Mouse (Mus musculus): ENCODE measurements around the gene Mob3b. TPM values are rescaled to one million over a fixed set of nuclear protein-coding genes. Genes with fewer than 3 reads are reported as not detected.
"Not testable (repeated sequence)": the region's sequence is repeated elsewhere in the genome, so short reads cannot be mapped to it uniquely, and the experiment has no call there.

The Mob3b gene
- polyA plus RNA-seq, 1 experiment from 2014 or later, result 2.7 TPM

- no peak overlapping the region for H3K4me3 ChIP-seq (ENCODE audit: low read depth, low read length)
- H3K27ac ChIP-seq (ENCODE audit: low read depth, low read length), result no peak overlapping the region
- WGBS (ENCODE audit: insufficient replicate concordance), result 74% methylated on average over 7 of the region's 7 CpGs
- no peaks in the 10 kb centered on the region for H3K9me3 ChIP-seq (replicated peaks; ENCODE audit: control insufficient read depth, low read length)
- H3K27me3 ChIP-seq (ENCODE audit: control insufficient read depth, insufficient read depth, low read length), result no peaks in the 10 kb centered on the region
- no peak overlapping the region for H3K9ac ChIP-seq (ENCODE audit: low read depth, low read length)
- H3K4me2 ChIP-seq, result no peak overlapping the region
- no peak for ATAC-seq (replicated peaks; ENCODE audit: insufficient number of reproducible peaks, low FRiP score, low TSS enrichment)
- no peaks in the 10 kb centered on the region for H3K36me3 ChIP-seq (ENCODE audit: control insufficient read depth, insufficient read depth, low read length)
- H3K4me1 ChIP-seq (ENCODE audit: control insufficient read depth, insufficient read depth, low read length), result no peaks in the 10 kb centered on the region
Observed at GRCm38 (mm10) chr4:34917400-34917799, 239.9 kb downstream of the Mob3b start.

GRCm38 (mm10) chr4:34912171-34912570 is 245.1 kb downstream of the Mob3b start:
- ATAC-seq (replicated peaks; ENCODE audit: insufficient number of reproducible peaks, low FRiP score, low TSS enrichment), result no peak
- H3K27ac ChIP-seq (ENCODE audit: low read depth, low read length), result no peak overlapping the region
- no peaks in the 10 kb centered on the region for H3K27me3 ChIP-seq (ENCODE audit: control insufficient read depth, insufficient read depth, low read length)
- no peak overlapping the region for H3K4me2 ChIP-seq
- H3K9me3 ChIP-seq (replicated peaks; ENCODE audit: control insufficient read depth, low read length), result no peaks in the 10 kb centered on the region
- no peak overlapping the region for H3K4me3 ChIP-seq (ENCODE audit: low read depth, low read length)
- WGBS (ENCODE audit: insufficient replicate concordance), result 78% methylated on average over 3 of the region's 3 CpGs
- no peak overlapping the region for H3K9ac ChIP-seq (ENCODE audit: low read depth, low read length)
- H3K36me3 ChIP-seq (ENCODE audit: control insufficient read depth, insufficient read depth, low read length), result no peaks in the 10 kb centered on the region
- H3K4me1 ChIP-seq (ENCODE audit: control insufficient read depth, insufficient read depth, low read length), result no peaks in the 10 kb centered on the region

GRCm38 (mm10) chr4:34911401-34911800 is 245.9 kb downstream of the Mob3b start:
- H3K27me3 ChIP-seq (ENCODE audit: control insufficient read depth, insufficient read depth, low read length), result no peaks in the 10 kb centered on the region
- 69% methylated on average over 3 of the region's 3 CpGs for WGBS (ENCODE audit: insufficient replicate concordance)
- ATAC-seq (replicated peaks; ENCODE audit: insufficient number of reproducible peaks, low FRiP score, low TSS enrichment), result no peak
- H3K4me3 ChIP-seq (ENCODE audit: low read depth, low read length), result no peak overlapping the region
- no peaks in the 10 kb centered on the region for H3K4me1 ChIP-seq (ENCODE audit: control insufficient read depth, insufficient read depth, low read length)
- no peak overlapping the region for H3K9ac ChIP-seq (ENCODE audit: low read depth, low read length)
- no peak overlapping the region for H3K27ac ChIP-seq (ENCODE audit: low read depth, low read length)
- H3K36me3 ChIP-seq (ENCODE audit: control insufficient read depth, insufficient read depth, low read length), result no peaks in the 10 kb centered on the region
- no peak overlapping the region for H3K4me2 ChIP-seq
- no peaks in the 10 kb centered on the region for H3K9me3 ChIP-seq (replicated peaks; ENCODE audit: control insufficient read depth, low read length)

DNA sequence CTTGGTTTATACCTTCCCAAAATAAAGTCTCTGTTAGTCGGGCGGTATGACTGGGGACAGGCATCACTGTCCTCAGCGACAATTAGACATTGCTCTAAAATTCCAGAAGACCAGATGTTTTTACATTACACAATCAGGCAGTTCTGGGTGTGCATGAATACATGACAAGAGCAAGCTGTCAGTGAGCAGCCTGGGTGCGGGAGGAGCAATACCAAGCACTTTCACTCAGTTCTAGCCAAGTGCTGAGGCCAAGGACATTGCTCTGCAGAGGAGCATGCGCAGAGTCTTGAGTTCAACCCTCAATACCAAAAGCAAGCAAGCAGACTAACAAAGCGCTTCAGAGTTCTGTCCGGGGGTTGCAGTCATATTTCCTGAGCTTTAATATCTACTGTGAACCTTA is 249.2 kb downstream of the Mob3b start:
- no peaks in the 10 kb centered on the region for H3K4me1 ChIP-seq (ENCODE audit: control insufficient read depth, insufficient read depth, low read length)
- no peaks in the 10 kb centered on the region for H3K9me3 ChIP-seq (replicated peaks; ENCODE audit: control insufficient read depth, low read length)
- ATAC-seq (replicated peaks; ENCODE audit: insufficient number of reproducible peaks, low FRiP score, low TSS enrichment), result no peak
- no peak overlapping the region for H3K4me3 ChIP-seq (ENCODE audit: low read depth, low read length)
- no peaks in the 10 kb centered on the region for H3K36me3 ChIP-seq (ENCODE audit: control insufficient read depth, insufficient read depth, low read length)
- no peak overlapping the region for H3K27ac ChIP-seq (ENCODE audit: low read depth, low read length)
- 79% methylated on average over 7 of the region's 7 CpGs for WGBS (ENCODE audit: insufficient replicate concordance)
- H3K27me3 ChIP-seq (ENCODE audit: control insufficient read depth, insufficient read depth, low read length), result no peaks in the 10 kb centered on the region
- no peak overlapping the region for H3K4me2 ChIP-seq
- H3K9ac ChIP-seq (ENCODE audit: low read depth, low read length), result no peak overlapping the region

DNA sequence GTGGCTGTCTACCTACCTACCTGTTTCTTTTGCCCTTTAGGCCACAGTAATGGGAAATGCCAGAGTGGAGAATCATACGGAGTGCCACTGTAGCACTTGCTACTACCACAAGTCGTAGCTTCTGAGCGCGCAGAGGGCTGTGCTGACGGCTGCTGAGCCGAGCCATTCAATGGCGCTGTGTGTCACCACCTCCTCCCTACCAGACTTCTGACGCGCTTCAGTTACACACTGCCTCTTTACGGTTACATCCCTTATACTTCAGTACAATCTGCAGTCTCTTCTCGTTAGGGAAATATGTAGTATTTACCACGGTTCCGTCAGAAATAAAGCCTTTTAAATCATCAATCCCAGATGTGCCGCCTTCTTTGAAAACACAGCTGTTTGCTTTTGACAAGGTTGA is 250.3 kb downstream of the Mob3b start:
- no peak overlapping the region for H3K9ac ChIP-seq (ENCODE audit: low read depth, low read length)
- peak overlapping the region; percentile 22 for H3K4me2 ChIP-seq
- H3K4me3 ChIP-seq (ENCODE audit: low read depth, low read length), result no peak overlapping the region
- H3K27me3 ChIP-seq (ENCODE audit: control insufficient read depth, insufficient read depth, low read length), result no peaks in the 10 kb centered on the region
- H3K4me1 ChIP-seq (ENCODE audit: control insufficient read depth, insufficient read depth, low read length), result no peaks in the 10 kb centered on the region
- H3K36me3 ChIP-seq (ENCODE audit: control insufficient read depth, insufficient read depth, low read length), result no peaks in the 10 kb centered on the region
- no peak for ATAC-seq (replicated peaks; ENCODE audit: insufficient number of reproducible peaks, low FRiP score, low TSS enrichment)
- H3K27ac ChIP-seq (ENCODE audit: low read depth, low read length), result no peak overlapping the region
- WGBS (ENCODE audit: insufficient replicate concordance), result 33% methylated on average over 14 of the region's 14 CpGs
- no peaks in the 10 kb centered on the region for H3K9me3 ChIP-seq (replicated peaks; ENCODE audit: control insufficient read depth, low read length)

GRCm38 (mm10) chr4:34906151-34906550 is 251.1 kb downstream of the Mob3b start:
- H3K9ac ChIP-seq (ENCODE audit: low read depth, low read length), result no peak overlapping the region
- ATAC-seq (replicated peaks; ENCODE audit: insufficient number of reproducible peaks, low FRiP score, low TSS enrichment), result no peak
- H3K4me3 ChIP-seq (ENCODE audit: low read depth, low read length), result no peak overlapping the region
- 72% methylated on average over 4 of the region's 4 CpGs for WGBS (ENCODE audit: insufficient replicate concordance)
- H3K4me2 ChIP-seq, result no peak overlapping the region
- no peak overlapping the region for H3K27ac ChIP-seq (ENCODE audit: low read depth, low read length)
- H3K27me3 ChIP-seq (ENCODE audit: control insufficient read depth, insufficient read depth, low read length), result no peaks in the 10 kb centered on the region
- no peaks in the 10 kb centered on the region for H3K9me3 ChIP-seq (replicated peaks; ENCODE audit: control insufficient read depth, low read length)
- no peaks in the 10 kb centered on the region for H3K4me1 ChIP-seq (ENCODE audit: control insufficient read depth, insufficient read depth, low read length)
- no peaks in the 10 kb centered on the region for H3K36me3 ChIP-seq (ENCODE audit: control insufficient read depth, insufficient read depth, low read length)

DNA sequence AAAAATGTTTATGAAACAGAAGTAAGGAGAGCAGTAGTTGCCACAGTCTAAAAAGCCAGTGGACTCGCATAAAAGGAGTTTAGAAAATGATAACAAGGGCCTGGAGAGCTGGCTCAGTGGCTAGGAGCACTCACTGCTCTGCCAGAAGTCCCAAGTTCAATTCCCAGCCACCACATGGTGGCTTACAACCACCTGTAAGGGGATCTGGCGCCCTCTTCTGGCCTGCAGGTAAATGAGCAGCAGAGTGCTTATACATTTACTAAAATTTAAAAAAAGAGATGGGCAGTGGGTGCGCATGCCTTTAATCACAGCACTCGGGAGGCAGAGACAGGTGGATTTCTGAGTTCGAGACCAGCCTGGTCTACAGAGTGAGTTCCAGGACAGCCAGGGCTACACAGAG is 251.9 kb downstream of the Mob3b start:
- Histone ChIP-seq H3K9ac (ENCODE audit: low read depth, low read length) (no peak overlapping the region), H3K4me1 (ENCODE audit: control insufficient read depth, insufficient read depth, low read length) (no peaks in the 10 kb centered on the region), H3K27ac (ENCODE audit: low read depth, low read length) (no peak overlapping the region), H3K36me3 (ENCODE audit: control insufficient read depth, insufficient read depth, low read length) (no peaks in the 10 kb centered on the region), H3K27me3 (ENCODE audit: control insufficient read depth, insufficient read depth, low read length) (no peaks in the 10 kb centered on the region), H3K4me3 (ENCODE audit: low read depth, low read length) (no peak overlapping the region), H3K9me3 (replicated peaks; ENCODE audit: control insufficient read depth, low read length) (no peaks in the 10 kb centered on the region), H3K4me2 (no peak overlapping the region)
- ATAC-seq (replicated peaks; ENCODE audit: insufficient number of reproducible peaks, low FRiP score, low TSS enrichment), result no peak
- 62% methylated on average over 5 of the region's 5 CpGs for WGBS (ENCODE audit: insufficient replicate concordance)

DNA sequence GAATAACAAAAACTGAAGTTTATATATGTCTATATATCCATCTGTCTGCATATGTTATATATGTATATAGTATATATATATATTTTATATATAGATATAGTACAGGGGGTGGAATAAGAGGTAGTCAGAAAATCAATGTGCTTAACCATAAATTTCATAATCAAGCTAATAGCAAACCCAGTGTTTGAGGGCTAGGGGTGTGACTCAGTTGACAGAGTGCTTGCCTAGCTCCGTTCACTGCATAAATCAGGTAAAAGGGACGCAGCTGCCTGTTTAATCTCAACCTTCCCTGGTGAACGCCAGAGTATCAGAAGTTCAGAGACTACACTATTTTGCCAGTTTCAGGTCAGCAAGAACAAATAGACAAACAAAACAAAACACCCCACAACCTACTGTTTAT is 255.7 kb downstream of the Mob3b start:
- not testable (repeated sequence) for H3K4me2 ChIP-seq; H3K9ac ChIP-seq (ENCODE audit: low read depth, low read length); H3K27me3 ChIP-seq (ENCODE audit: control insufficient read depth, insufficient read depth, low read length); H3K36me3 ChIP-seq (ENCODE audit: control insufficient read depth, insufficient read depth, low read length); H3K27ac ChIP-seq (ENCODE audit: low read depth, low read length); H3K9me3 ChIP-seq (replicated peaks; ENCODE audit: control insufficient read depth, low read length); H3K4me3 ChIP-seq (ENCODE audit: low read depth, low read length); ATAC-seq (replicated peaks; ENCODE audit: insufficient number of reproducible peaks, low FRiP score, low TSS enrichment); H3K4me1 ChIP-seq (ENCODE audit: control insufficient read depth, insufficient read depth, low read length)
- 52% methylated on average over 3 of the region's 3 CpGs for WGBS (ENCODE audit: insufficient replicate concordance)

GRCm38 (mm10) chr4:34901166-34901565 is 256.1 kb downstream of the Mob3b start:
- no peak overlapping the region for H3K27ac ChIP-seq (ENCODE audit: low read depth, low read length)
- no peak overlapping the region for H3K4me2 ChIP-seq
- H3K36me3 ChIP-seq (ENCODE audit: control insufficient read depth, insufficient read depth, low read length), result no peaks in the 10 kb centered on the region
- H3K4me3 ChIP-seq (ENCODE audit: low read depth, low read length), result no peak overlapping the region
- no peaks in the 10 kb centered on the region for H3K27me3 ChIP-seq (ENCODE audit: control insufficient read depth, insufficient read depth, low read length)
- no peak for ATAC-seq (replicated peaks; ENCODE audit: insufficient number of reproducible peaks, low FRiP score, low TSS enrichment)
- no peak overlapping the region for H3K9ac ChIP-seq (ENCODE audit: low read depth, low read length)
- H3K9me3 ChIP-seq (replicated peaks; ENCODE audit: control insufficient read depth, low read length), result no peaks in the 10 kb centered on the region
- 65% methylated on average over 4 of the region's 4 CpGs for WGBS (ENCODE audit: insufficient replicate concordance)
- no peaks in the 10 kb centered on the region for H3K4me1 ChIP-seq (ENCODE audit: control insufficient read depth, insufficient read depth, low read length)
